In the genomic region with DNA sequence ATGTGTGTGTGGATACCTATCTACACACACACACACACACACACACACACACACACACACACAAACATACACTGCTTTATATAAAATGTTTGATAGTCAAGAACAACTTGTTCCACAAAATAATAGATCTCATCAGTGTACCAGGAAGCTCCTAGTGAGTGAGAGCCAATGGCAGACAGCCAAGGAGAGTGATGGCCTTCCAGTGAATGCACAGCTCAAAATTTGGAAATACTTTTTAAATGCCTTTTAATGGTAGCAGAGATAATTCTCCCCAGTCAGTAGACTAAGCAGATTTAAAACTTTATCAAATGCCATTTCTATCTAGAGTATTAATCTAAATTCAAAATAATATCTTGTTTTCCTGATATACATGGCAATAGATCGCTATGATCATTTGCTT, we compare ENCODE assay signal across 8 mouse cellular contexts.
A peak's percentile ranks its signal among the peaks of the same experiment; 100 is the strongest.
DNase-seq lines count a peak whose midpoint lies in the region.

No protein-coding gene starts in this region.

- intact Hi-C loops in heart, postnatal 36 days (cut with DNase I), result no loop called here

- peak; percentile 14 to 21 for DNase-seq in heart, postnatal 36 days
- DNase-seq in heart, adult 9 months (ENCODE audit: low spot score in 2 of 2), result no peak
- DNase-seq in 3T3-L1 (ENCODE audit: low read depth, low spot score), result peak; percentile 29
- DNase-seq in adrenal gland, adult 8-10 months, result peak; percentile 26
- peak; percentile 56 to 66 for DNase-seq in cerebellum, postnatal 14 days
- DNase-seq in right cerebral cortex, postnatal 14 days, result no peak
- no peak for DNase-seq in embryo, embryonic 11 days
- no peak for DNase-seq in right cerebral cortex, postnatal 25 days

Comparison
In these comparisons a context has a peak if more than half of its experiments do, and no peak if none do; other contexts are left out.
1. DNase-seq: peak in heart, postnatal 36 days (2 of 2), 3T3-L1 (single experiment), adrenal gland, adult 8-10 months (single experiment) and cerebellum, postnatal 14 days (2 of 2); none in heart, adult 9 months (0 of 2), right cerebral cortex, postnatal 14 days (single experiment), embryo, embryonic 11 days (single experiment) and right cerebral cortex, postnatal 25 days (single experiment).